Mouse (Mus musculus) granulocyte monocyte progenitor cell, adult 5-6 weeks (primary cell): Measurements from ENCODE around the gene Glipr2. TPM values are rescaled to one million over a fixed set of nuclear protein-coding genes. Genes with fewer than 3 reads are reported as not detected.
A peak's percentile ranks its signal among the peaks of the same experiment; 100 is the strongest.

Experiments
- ATAC-seq: replicated peaks from 2 replicates; pipeline ENCODE4 v1.8.0; 2016; ENCODE audit warnings: mild to moderate bottlenecking, moderate TSS enrichment, inconsistent platforms; ENCODE audit not compliant: poor library complexity, severe bottlenecking
- total RNA-seq, 2 experiments: library from RNA; stranded (forward) in 1 of 2; stranded (reverse) in 1 of 2; fragments of 200-712, 200-1000 nt in 1 of 2; fragments of >200 nt in 1 of 2; fragmentation: Nextera tagmentation in 1 of 2; gene quantifications; 2 replicates each; pipeline ENCODE4 v1.2.3; 2014 to 2017

Glipr2 gene
- total RNA-seq, 2 experiments from 2014 or later: 12.7 to 20.8 TPM

DNA sequence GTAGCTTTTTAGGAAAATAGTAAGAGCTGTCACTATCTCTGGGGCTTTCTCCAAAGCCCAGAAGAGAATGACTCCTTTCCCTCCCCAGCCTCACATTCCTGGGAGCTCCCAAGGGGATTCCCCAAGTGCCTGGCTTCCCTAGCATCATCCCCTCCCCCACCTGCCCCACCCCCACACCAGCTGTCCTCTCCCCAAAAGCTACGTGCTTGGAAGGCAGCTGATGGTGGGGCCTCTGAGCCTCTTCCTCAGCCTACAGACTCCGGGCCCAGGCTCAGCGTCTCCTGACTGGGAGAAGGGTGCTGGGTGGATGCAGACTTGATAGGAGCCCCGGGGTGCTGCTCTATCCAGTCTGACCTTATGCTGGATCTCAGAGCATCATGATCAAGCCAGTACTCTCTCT, 12.2 kb downstream of the Glipr2 start:
- ATAC-seq: no peak

DNA sequence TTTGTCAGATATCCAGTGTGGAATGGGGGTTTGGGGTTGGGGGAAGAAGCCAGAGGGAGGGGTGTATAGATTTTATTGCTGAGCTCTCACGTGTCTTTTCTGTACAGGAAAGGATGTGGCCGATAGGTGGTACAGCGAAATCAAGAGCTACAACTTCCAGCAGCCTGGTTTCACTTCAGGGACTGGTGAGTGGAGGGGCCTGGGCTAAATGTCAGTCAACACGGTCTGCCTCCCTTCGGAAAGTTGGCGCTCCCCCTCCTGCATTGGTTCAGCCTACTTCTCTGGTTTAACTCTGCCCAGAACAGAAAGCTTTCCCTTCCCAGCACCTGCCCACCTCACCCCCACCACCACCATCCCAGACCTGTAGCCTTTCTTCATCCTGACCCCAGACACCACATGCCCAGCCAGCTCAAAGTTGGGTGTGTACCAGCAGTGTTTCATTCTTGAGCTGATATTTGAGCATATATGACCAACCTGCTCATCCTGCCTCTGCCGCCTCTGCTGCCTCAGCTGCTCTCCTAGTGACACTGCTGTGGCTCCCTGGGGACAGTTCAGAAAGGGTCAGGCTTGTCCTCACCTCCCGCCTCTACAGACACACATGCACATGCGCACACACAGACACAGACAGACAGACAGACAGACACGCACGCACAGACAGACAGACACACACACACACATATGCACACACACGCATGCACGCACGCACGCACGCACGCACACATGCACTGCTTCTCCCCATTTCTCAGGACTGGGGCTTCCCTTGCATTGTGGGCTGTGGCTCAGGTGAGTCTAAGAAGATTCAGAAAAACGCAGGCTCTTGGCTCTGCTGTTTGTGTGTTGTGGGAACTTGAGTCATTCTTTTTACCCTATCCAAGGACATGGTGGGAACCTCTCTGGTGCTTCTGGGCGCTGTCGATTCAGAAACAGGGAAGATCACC, 13.5 kb downstream of the Glipr2 start:
- ATAC-seq: no peak

DNA sequence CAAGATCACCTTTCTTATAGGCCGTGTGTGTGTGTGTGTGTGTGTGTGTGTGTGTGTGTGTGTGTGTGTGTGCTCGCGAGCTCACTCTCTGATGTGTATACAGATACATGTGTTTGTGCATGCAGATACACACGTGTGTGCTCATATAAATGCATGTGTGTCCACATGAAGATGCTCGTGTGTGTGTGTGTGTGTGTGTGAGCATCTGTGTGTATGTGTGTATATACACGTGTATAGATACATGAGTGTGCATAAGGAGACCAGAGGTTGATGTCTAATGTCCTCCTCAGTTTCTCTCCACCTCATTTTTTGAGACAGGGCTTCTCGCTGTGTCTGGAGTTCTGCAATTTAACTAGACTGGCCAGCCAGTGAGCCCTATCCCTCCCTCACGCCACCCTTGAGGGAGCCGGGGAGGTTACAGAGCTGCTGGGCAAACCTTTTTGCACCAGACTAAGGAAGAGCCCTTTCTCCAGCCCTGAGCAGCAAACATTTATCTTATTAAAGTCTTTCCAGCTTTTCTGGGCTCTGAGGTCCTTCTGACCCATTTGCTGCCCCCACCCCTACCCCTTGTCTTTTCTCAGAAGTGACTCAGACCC, 14.4 kb downstream of the Glipr2 start:
- ATAC-seq: peak; percentile 1; the same call in 1 of the 2 replicates

DNA sequence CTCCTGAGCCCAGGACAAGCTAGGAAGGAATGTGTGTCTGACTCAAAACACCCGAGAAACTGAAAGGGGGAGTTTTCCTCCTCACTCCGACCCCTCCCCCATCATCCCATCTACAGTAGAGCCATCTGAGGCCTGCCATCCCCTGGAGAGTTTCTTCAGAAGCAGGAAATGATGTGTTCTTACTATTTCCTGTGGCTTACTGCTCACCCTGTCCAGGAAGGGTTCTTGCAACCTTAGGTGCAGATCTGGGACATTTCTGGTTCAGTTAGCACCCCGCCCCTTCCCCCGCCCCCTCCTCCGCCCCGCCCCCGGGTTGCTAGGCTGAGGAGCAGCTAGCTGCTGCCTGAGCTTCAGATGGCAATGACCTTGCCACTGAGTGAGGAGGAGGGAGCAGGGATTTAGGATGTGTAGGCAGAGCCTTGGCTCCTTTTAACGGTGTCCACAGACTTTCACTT, 15.0 kb downstream of the Glipr2 start:
- peak; percentile 74 for ATAC-seq

DNA sequence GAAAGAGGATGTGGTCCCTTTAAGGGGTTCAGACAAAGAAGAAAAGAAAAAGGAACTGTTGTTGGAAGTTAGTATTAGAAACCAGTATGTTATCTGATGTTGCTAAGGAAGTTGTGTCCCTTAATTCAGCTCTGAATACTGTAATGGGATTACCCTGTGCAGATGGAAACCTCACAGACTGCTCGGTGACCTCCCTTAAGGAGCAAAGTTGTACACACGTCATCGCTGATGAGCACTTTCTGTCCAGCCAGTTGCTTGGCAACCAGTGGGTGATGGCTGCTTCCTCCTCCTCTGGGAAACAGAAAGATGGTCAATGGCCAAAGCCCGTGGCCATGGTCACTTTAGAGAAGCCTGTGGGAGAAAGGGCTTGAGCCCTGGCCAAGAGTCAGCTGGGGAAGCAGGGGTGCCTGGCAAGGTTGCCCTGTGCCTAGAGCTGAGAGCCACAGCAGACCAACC, 16.4 kb downstream of the Glipr2 start:
- peak; percentile 75 for ATAC-seq

DNA sequence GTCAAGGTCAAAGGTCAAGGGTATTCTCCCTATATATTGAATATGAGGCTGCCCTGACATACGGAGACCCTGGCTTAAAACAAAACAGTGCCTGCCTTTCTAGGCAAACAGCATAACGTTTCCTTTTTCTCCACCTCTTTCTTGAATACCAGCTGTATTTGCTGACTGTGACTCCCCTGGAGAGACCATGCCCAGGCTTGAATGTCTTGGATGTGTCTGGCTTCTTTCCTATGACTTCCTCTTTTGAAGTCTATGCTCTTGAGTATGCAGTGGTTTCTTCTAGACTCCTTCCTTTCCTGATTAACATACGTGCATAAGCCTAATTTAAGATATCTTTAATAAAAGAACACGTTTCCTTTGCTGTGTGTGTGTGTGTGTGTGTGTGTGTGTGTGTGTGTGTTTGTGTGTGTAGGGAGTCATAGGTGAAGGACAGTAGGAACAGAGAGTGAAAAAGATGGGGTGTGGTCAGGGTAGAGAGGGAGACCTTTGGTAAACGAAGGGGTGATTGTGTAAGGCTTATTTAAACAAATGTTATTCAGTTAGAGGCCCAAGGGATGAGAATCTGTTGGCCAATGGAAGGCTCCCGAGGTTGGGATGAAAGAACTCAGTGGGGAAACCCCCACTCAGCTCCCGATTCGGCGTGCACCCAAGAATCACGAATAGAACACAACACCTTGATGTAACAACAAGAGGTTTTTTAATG, 17.9 kb downstream of the Glipr2 start:
- peak; percentile 28 for ATAC-seq

DNA sequence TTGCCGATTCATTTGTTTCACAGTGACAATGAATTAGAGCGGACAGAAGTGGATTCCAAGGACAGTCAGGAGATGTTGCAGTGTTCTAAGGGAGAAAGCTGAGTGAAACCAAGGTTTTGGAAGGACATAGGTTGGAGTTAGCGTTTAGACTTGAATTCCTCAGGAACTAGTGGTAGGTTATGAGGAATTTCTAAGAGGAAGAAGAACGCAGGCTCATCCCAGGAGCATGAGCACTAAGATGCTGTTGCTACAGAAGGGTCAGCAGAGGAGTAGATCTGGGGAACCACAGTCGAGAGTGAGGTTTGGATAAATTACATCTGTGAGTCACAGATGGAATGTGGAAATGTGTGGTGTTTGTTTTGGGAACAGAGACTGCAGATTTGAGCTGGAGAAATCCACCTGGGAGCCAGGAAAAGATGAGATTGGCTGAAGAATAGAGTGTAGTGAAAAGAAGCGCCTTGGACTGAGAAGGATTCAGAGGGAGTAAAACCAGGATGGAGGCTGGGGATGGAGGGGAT, 19.1 kb downstream of the Glipr2 start:
- no peak for ATAC-seq

DNA sequence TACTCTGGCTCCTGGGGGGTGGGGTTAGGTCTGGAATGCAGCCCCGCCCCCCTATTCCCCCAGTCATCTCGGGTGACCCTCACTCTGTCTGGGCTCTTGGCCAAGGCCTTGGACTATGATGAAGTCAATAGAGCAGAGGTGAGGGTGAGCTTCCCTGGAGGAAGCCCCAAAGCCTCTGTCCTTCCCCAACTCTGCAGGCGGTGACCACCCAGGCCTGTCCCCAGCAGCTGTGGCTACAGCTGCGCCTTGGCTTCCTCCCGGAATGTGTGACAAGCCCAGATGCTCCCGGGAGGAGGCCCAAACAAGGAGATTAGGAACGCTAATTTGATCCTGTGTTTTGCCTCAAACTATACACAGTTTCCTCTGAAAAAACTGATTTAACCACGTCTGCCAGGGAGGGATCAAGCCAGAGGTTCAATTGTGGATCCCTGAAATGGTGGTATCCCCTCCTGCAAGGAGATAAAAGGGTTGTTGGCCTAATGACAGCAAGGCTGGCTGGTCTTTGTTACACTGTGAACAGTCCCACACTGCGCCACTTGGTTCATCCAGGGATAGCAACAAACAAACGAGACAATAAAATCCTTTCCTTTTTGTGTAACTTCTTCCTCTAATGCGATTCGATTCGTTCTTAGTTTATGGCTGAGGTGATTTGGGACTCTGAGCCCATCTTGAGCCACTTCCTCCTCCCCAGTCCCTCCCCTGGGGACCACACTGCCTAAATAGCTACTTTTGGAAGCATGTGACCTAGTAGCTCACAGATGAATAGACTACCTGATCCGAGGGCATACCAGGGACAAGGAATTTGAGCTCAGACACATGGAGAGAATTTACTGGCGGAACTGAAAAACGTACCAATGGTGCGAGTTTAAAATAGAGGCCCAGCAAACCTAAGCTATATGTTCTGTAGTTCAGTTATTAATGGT, 21.6 kb downstream of the Glipr2 start:
- no peak for ATAC-seq

DNA sequence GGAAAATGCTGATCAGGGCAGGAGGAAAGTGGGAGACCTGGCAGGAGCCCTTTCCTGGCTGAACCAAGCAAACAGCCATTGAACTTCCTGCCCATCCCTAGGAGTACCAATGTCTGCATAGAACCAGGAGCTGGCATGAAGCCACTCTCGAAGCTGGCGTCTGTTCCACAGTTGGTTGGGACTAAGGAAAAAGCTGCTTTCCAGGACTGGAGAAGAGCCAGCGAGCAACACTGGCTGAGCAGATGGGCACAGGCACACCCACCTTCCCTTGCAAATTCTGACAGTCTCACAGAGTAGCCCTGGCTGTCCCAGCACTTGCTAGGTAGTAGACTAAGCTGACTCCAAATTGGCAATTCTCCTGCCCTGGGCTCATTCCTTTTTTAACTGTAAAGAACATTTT, 22.5 kb downstream of the Glipr2 start:
- no peak for ATAC-seq

DNA sequence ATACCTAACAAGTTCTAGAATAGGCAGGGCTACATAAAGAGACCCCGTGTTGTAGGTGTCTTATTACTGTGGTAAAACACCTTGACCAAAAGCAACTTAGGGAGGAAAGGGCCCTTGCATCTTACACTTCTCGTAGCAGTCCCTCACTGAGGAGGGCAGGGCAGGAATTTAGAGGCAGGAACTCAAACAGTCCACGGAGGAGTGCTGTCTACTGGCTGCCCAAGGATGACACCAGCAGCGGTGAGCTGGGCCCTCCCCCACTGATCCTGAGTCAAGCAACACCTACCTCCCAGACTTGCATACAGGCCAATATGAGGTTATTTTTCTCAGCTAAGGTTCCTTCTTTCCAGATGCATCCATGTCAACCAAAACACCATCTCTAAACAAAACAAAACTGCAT, 23.0 kb downstream of the Glipr2 start:
- no peak for ATAC-seq

DNA sequence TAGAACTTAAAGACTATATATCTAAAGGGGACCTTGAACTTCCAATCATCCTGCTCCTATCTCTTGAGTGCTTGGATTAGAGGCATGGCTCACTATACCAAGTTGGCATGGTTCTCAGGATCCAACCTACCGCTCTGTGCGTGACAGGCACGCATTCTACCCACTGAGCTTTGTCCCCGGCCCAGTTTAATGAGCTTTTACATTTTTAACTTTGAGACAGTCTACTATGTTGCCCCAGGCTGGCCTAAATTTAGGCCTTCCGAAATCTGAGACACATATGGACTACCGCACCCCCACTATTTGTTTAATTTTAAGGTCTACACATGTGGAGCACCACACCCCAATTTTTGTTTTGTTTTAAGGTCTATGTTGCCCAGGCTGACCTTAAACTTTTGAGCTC, 23.6 kb downstream of the Glipr2 start:
- ATAC-seq: no peak

DNA sequence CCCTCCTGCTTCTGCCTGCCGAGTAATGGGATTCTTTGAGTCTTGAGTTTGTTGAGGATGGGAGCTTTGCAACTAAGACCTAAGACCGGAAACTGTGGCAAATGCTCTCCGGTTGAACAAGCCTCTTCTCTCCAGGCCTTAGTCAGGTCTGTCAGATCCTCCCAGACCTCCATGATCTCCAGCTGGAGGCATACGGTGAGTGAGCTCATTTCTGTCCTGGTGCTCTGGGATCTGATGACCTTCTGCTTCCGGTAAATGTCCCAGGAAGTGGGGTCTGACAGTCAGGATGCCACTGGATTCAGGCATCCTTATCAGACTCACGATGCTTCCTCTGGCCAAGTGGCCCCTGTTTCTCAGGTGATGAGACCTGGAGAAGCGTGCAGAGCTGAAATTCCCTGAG, 24.1 kb downstream of the Glipr2 start:
- ATAC-seq: no peak

DNA sequence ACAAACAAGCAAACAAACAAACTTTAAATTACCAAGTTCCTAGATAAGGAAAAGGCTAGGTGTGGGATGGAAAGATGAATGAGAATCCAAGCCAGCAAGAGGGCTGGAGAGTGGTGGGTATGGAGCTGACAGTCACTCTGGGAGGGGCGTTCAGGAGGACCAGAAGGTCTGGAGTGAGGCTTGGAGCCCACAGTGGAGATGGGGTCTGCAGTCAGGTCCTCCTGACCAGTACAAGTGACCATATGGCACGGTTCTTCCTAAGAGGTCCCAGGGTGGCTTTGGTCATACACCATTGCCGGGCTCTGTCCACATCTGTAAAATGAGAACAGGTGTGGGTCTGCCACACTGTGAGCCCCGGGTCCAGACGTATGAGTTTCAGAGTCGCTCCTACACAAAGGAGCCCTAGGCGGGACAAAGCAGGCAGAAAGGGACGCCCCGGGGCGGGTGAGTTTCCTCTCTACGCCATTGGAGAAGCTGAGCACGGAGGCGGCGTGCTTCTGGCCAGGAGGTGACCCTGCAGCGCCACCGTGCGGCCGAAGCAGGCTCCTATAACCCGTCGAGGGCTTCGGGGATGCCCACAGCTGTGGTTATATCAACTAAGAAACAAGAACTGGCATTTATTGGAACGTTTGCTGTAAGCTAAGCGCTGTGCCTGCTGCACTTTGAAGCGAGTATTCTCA, 25.0 kb downstream of the Glipr2 start:
- ATAC-seq: peak; percentile 97

DNA sequence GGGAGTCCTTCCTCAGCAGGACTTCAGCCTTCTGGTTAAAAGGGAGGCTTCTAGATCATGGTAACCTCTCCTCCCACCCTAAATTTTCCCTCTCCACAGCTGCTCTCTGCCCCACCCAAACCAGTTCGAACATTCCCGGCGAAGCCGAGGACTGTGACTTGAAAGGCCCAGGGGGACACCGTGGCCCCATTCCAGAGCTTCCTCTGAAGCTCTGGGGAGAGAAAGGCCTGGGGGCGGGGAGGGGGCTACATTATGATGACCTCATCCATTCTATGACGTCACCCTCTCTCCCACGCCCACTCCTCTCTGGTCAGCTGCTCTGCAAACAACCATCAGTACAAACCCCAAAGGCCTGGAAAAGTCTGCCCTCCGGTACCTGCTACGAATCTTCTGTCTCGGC, 26.0 kb downstream of the Glipr2 start, which contains the start of gene Ccin:
Gene Ccin (plus strand): TSS at position 303 of the 400 bp plus-strand sequence.
- no peak for ATAC-seq

DNA sequence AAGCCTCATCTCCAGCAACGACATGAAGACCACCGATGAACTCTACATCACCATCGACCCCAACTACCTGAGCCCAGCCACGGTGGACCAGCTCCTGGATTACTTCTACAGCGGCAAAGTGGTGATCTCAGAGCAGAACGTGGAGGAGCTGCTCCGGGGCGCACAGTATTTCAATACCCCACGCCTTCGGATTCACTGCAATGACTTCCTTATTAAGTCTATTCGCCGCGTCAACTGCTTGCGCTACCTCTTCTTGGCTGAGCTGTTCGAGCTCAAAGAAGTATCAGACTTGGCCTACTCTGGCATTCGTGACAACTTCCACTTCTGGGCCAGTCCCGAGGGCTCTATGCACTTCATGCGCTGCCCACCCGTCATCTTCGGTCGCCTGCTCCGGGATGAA, 26.6 kb downstream of the Glipr2 start:
- no peak for ATAC-seq

DNA sequence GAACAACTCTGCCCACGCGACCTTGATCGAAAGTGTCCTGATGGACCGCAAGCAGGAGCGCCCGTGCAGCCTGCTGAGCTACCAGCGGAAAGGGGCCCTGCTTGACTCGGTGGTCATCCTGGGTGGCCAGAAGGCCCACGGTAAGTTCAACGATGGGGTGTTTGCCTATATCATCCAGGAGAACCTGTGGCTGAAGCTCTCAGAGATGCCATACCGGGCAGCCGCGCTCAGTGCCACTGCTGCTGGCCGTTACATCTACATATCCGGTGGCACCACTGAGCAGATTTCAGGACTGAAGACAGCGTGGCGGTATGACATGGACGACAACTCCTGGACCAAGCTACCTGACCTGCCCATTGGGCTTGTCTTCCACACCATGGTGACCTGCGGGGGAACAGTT, 27.1 kb downstream of the Glipr2 start:
- ATAC-seq: no peak

DNA sequence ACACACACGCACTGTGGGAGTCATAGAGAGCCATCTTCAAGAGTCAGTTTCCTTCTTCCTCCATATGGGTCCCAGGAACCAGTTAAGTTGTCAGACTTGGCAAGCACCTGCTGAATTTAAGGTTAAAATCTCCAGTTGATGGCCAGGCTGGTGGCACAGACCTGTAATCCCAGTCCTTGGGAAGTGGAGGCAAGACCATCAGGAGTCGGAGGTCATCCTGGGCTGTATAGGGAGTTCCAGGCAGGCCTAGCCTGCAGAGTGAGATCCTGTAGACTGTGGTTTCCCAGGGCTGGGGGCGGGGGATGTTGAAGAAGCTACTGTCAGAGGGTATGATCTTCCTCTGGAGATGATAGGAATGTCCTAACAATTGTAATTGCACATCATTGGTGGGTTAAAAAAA, 31.8 kb downstream of the Glipr2 start:
- no peak for ATAC-seq

DNA sequence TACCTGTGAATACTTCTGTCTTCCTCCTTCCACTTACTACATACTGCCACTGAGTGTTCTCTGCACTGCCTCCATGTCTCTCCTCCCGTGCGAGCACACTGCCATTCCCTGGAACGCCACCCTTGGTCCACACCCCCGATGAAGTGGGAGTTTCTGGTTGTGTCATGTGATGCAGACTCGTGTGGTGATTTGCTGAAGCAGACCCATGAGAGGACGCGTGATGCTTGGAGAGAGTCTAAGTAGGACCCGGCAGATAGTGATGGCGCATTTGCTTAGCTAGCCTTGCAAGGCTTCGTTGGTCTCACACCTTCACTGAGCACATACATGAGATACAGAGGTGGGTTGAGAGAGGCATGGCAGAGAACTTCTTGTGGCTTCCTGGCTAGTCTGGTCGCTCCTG, 35.9 kb downstream of the Glipr2 start:
- no peak for ATAC-seq

DNA sequence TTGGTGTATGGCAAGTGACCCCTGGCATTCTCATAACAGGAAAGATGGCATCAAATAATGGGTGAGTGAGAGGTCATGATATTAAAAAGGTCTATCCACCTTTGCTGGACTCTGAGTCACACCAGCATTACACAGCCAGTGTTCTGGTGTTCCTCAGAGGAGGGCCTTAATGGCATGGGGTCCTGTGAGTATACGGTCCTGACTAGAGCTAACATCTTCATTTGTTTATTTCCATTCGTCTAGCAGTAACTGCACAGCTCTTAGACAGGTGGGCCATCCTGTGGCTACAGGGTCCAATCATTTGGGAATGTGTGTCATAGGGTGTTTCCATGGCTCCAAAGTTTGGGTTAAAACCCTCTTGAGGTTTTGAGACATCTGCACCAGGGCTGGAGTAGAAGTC, 37.1 kb downstream of the Glipr2 start:
- ATAC-seq: no peak
